Mouse (Mus musculus): ENCODE measurements around the gene Coro1a. TPM values are rescaled to one million over a fixed set of nuclear protein-coding genes. Genes with fewer than 3 reads are reported as not detected.

The Coro1a gene
- total RNA-seq, 2 experiments from 2014 or later, result 2.3 to 2.4 TPM

- Histone ChIP-seq H3K4me3 (no peak overlapping the region), H3K27ac (no peak overlapping the region)
- intact Hi-C loops (cut with DNase I), result no loop called here
- no peak for TF ChIP-seq CTCF (IDR thresholded peaks at IDR 0.05)
- DNase-seq, result no peak
Observed at GRCm38 (mm10) chr7:126670152-126670551, 37.4 kb downstream of the Coro1a start.

GRCm38 (mm10) chr7:126668452-126668851 lies 39.1 kb downstream of the Coro1a start:
- intact Hi-C loops (cut with DNase I), result no loop called here
- no peak for TF ChIP-seq CTCF (IDR thresholded peaks at IDR 0.05)
- no peak for DNase-seq
- Histone ChIP-seq H3K4me3 (no peak overlapping the region), H3K27ac (peak overlapping the region; percentile 67)

- no peak overlapping the region for H3K4me3 ChIP-seq
- intact Hi-C loops (cut with DNase I), result no loop called here
- peak overlapping the region; percentile 67 for H3K27ac ChIP-seq
- TF ChIP-seq CTCF (IDR thresholded peaks at IDR 0.05), result no peak
- DNase-seq, result no peak
Observed at GRCm38 (mm10) chr7:126667495-126668090, 40.0 kb downstream of the Coro1a start.

- TF ChIP-seq CTCF (IDR thresholded peaks at IDR 0.05), result peak; percentile 59
- intact Hi-C loops (cut with DNase I), result no loop called here
- Histone ChIP-seq H3K27ac (peak overlapping the region; percentile 57; the same call in 1 of the 2 replicates), H3K4me3 (no peak overlapping the region)
- DNase-seq, result peak; percentile 57
Observed at GRCm38 (mm10) chr7:126665269-126665668, 42.3 kb downstream of the Coro1a start.

GRCm38 (mm10) chr7:126663646-126664045 lies 43.9 kb downstream of the Coro1a start:
- Histone ChIP-seq H3K27ac (peak overlapping the region; percentile 57), H3K4me3 (no peak overlapping the region)
- DNase-seq, result no peak
- intact Hi-C loops (cut with DNase I), result no loop called here
- TF ChIP-seq CTCF (IDR thresholded peaks at IDR 0.05), result no peak

GRCm38 (mm10) chr7:126659771-126660170 lies 47.8 kb downstream of the Coro1a start:
- no peak for DNase-seq
- intact Hi-C loops (cut with DNase I), result no loop called here
- Histone ChIP-seq H3K27ac (no peak overlapping the region), H3K4me3 (no peak overlapping the region)
- TF ChIP-seq CTCF (IDR thresholded peaks at IDR 0.05), result no peak

- no peak for TF ChIP-seq CTCF (IDR thresholded peaks at IDR 0.05)
- no peak for DNase-seq
- no peak overlapping the region for H3K4me3 ChIP-seq
- intact Hi-C loops (cut with DNase I), result no loop called here
- no peak overlapping the region for H3K27ac ChIP-seq
Observed at GRCm38 (mm10) chr7:126657522-126657921, 50.1 kb downstream of the Coro1a start.

GRCm38 (mm10) chr7:126655695-126656094 lies 51.9 kb downstream of the Coro1a start:
- no peak for TF ChIP-seq CTCF (IDR thresholded peaks at IDR 0.05)
- no peak for DNase-seq
- intact Hi-C loops (cut with DNase I), result no loop called here
- no peak overlapping the region for H3K4me3 ChIP-seq
- peak overlapping the region; percentile 24; the same call in 1 of the 2 replicates for H3K27ac ChIP-seq

GRCm38 (mm10) chr7:126653991-126654390 lies 53.6 kb downstream of the Coro1a start:
- Histone ChIP-seq H3K4me3 (no peak overlapping the region), H3K27ac (no peak overlapping the region)
- no peak for TF ChIP-seq CTCF (IDR thresholded peaks at IDR 0.05)
- no peak for DNase-seq
- intact Hi-C loops (cut with DNase I), result no loop called here

GRCm38 (mm10) chr7:126650852-126651251 lies 56.7 kb downstream of the Coro1a start:
- DNase-seq, result no peak
- Histone ChIP-seq H3K4me3 (no peak overlapping the region), H3K27ac (no peak overlapping the region)
- intact Hi-C loops (cut with DNase I), result no loop called here
- TF ChIP-seq CTCF (IDR thresholded peaks at IDR 0.05), result no peak

Other genes with a start within 250 kb of the Coro1a start
- gene Atp2a1, start 244.7 kb downstream of the Coro1a start, total RNA-seq (2021), result over 10,000 TPM; 21,521 to 26,495 TPM
- gene Sh2b1, start 232.4 kb downstream of the Coro1a start, total RNA-seq (2021), result 10 to 100 TPM; 43.0 to 48.1 TPM
- gene Tufm, start 220.4 kb downstream of the Coro1a start, total RNA-seq (2021), result 100 to 1,000 TPM; 111 to 141 TPM
- gene Atxn2l, start 204.3 kb downstream of the Coro1a start, total RNA-seq (2021), result 10 to 100 TPM; 32.8 to 34.0 TPM
- 100 to 1,000 TPM; 153 to 163 TPM for gene Eif3c, start 141.4 kb downstream of the Coro1a start, total RNA-seq (2021)
- gene Apobr, start 122.8 kb downstream of the Coro1a start, total RNA-seq (2021), result under 1 TPM; 0.38 to 0.78 TPM
- gene Cln3, start 122.0 kb downstream of the Coro1a start, total RNA-seq (2021), result 10 to 100 TPM in 1 of 2 experiments, 1 to 10 TPM in 1; 9.1 to 13.4 TPM
- not detected for gene Il27, start 112.8 kb downstream of the Coro1a start, total RNA-seq (2021)
- gene Nupr1, start 76.9 kb downstream of the Coro1a start, total RNA-seq (2021), result 10 to 100 TPM in 1 of 2 experiments, 1 to 10 TPM in 1; 8.8 to 10.9 TPM
- gene Sgf29, start 58.5 kb downstream of the Coro1a start, total RNA-seq (2021), result 10 to 100 TPM; 30.0 to 34.1 TPM
- gene Sult1a1, start 31.4 kb downstream of the Coro1a start, total RNA-seq (2021), result 10 to 100 TPM; 16.6 to 16.8 TPM
- gene Bola2, start 12.4 kb downstream of the Coro1a start, total RNA-seq (2021), result 10 to 100 TPM; 35.1 to 36.9 TPM
- 1 to 10 TPM; 2.7 to 3.3 TPM for gene Slx1b, start 12.0 kb downstream of the Coro1a start, total RNA-seq (2021)
- gene Mapk3, start 51.8 kb upstream of the Coro1a start, total RNA-seq (2021), result 10 to 100 TPM; 22.3 to 22.4 TPM
- gene Gdpd3, start 58.5 kb upstream of the Coro1a start, total RNA-seq (2021), result 1 to 10 TPM in 1 of 2 experiments, under 1 TPM in 1; 0.67 to 1.3 TPM
- 10 to 100 TPM; 74.6 to 93.1 TPM for gene Ypel3, start 69.2 kb upstream of the Coro1a start, total RNA-seq (2021)
- gene Tbx6, start 73.7 kb upstream of the Coro1a start, total RNA-seq (2021), result under 1 TPM; 0.42 to 0.48 TPM
- 10 to 100 TPM; 22.8 to 25.7 TPM for gene Ppp4c, start 84.7 kb upstream of the Coro1a start, total RNA-seq (2021)
- 10 to 100 TPM; 61.1 to 64.6 TPM for gene Fam57b, start 89.9 kb upstream of the Coro1a start, total RNA-seq (2021)
- not detected for gene 4930451I11Rik, start 123.9 kb upstream of the Coro1a start, total RNA-seq (2021)
- not detected for gene Doc2a, start 139.6 kb upstream of the Coro1a start, total RNA-seq (2021)
- 1 to 10 TPM; 5.3 to 6.3 TPM for gene Hirip3, start 154.2 kb upstream of the Coro1a start, total RNA-seq (2021)
- 10 to 100 TPM in 1 of 2 experiments, 1 to 10 TPM in 1; 8.7 to 12.9 TPM for gene Ino80e, start 154.6 kb upstream of the Coro1a start, total RNA-seq (2021)
- gene Taok2, start 176.9 kb upstream of the Coro1a start, total RNA-seq (2021), result 10 to 100 TPM; 22.3 to 23.5 TPM
- 10 to 100 TPM; 10.9 to 11.3 TPM for gene Tmem219, start 215.1 kb upstream of the Coro1a start, total RNA-seq (2021)
- gene Kctd13, start 221.1 kb upstream of the Coro1a start, total RNA-seq (2021), result 1 to 10 TPM; 2.5 to 2.9 TPM
- gene Asphd1, start 241.8 kb upstream of the Coro1a start, total RNA-seq (2021), result not detected
- gene Sez6l2, start 242.8 kb upstream of the Coro1a start, total RNA-seq (2021), result 1 to 10 TPM; 1.1 to 1.4 TPM

Data from gastrocnemius, adult 2 months (tissue).